Mouse (Mus musculus) heart, adult 2 months (tissue): ENCODE results near the gene Rnf180.

ENCODE experiments used
- CTCF ChIP-seq: fragments of 200-600 bp; IDR thresholded peaks from 2 replicates; pipeline ENCODE4 v1.8.1; 2022; ENCODE audit warnings: antibody characterized with exemption, mild to moderate bottlenecking, moderate library complexity
- EP300 ChIP-seq: fragments of 200-500 bp; IDR thresholded peaks from 2 replicates; pipeline ENCODE4 v1.6.1; 2011; ENCODE audit warnings: low read depth, low read length, control low read depth; ENCODE audit not compliant: insufficient read depth
- POLR2A ChIP-seq: fragments of 200-500 bp; IDR thresholded peaks from 2 replicates; pipeline ENCODE4 v1.6.1; 2011; ENCODE audit warnings: mild to moderate bottlenecking, low read depth, low read length, control low read depth; ENCODE audit not compliant: insufficient read depth

- TF ChIP-seq POLR2A (no peak), CTCF (no peak), EP300 (no peak)
Measured at GRCm38 (mm10) chr13:105279397-105280018, 15.1 kb downstream of the Rnf180 start.
